Mouse (Mus musculus): ENCODE measurements around the gene Crocc2.
"Not testable (repeated sequence)": the region's sequence is repeated elsewhere in the genome, so short reads cannot be mapped to it uniquely, and the experiment has no call there.

Crocc2 gene

DNA sequence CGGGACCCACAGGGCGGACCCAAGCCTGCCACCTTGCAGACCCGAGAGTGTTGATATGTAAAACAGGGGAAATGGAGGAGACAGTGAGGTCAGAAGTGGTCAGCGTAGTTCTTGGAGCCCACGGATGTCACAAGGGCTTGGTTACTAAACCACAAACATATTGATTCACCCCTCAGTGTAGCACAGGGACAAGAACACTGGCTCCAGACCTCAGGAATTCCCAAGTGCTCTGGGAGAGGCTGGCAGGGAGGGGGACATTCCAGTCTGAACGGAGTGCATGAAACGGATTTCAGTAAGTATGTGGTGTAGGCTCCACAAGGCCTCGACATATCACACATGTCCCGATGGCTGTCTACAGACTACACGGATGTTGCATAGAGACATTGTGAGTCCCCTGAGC, 6.6 kb upstream of the Crocc2 start:
- in situ Hi-C loops (cut with MboI), result no loop called here

DNA sequence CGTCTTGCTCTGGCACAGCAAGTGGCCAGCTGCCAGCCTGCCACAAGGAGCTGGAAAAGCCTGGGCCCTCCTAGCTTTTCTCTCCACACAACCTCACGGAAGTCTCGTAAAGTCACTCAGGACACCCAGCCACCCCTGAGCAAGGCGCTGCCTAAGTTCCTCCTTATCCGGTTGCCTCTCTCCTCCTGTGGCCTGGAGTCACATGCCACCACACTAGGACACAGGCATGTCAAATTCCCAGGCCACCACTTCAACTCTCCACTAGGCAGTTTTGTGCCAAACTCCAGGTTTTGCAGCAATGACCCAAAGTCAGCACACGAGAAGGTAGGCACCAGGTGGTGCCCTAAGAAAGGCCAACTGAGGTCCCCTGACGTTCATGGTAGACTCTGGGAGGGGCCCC, 5.9 kb upstream of the Crocc2 start:
- in situ Hi-C loops (cut with MboI), result no loop called here

DNA sequence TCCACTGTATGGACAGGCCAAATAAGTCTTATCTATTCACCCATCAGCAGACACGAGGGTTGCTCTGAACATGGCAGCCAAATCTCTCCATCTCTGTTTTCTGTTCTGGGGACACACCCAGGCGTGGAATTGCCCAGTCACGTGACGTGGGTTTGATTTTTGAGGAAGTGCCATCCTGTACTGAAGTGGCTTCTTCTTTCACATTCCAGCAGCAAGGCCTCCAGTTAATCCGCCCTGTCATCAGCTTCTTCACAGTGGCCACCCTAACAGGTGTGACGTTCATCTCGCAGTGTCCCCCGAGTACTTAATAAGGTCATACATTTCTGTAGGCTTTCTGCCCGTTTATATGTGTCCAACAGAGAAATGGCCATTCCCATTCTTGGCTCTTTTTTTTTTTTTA, 3.1 kb upstream of the Crocc2 start:
- in situ Hi-C loops (cut with MboI), result no loop called here

DNA sequence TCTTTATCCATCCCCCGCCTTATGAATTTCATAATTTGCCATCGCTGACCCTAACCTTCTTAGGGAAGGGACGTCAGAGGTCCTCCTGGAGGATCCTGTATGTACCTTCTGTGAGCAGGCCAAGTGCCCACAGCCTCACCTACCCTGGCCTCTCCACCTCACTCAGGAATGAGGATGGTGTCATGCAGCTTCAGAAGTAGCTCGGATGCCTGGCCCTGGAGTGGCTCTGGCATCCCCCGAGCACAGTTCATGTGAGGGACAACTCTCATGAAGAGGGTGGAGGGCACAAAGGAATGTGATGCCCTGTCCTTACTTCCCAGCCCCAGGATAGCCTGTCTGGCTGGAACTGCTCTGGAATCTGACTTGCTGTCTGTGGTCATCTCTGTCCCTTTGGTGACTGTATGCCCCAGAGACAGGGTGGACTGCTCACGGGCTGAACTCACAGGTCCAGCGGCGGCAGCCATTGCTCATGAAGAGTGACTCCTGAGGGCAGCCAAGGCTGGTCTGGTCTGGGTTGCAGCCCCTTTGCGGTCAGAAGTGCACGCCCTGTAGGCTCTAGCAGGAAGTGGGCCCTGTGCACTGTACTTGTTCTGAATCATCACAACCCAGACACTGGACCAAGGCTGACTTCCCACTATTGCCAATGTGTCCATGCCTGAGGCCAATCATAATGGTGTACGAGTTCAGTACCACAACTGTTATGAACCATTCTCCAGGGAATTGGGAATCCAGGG, 2.0 kb upstream of the Crocc2 start:
- in situ Hi-C loops (cut with MboI), result no loop called here

DNA sequence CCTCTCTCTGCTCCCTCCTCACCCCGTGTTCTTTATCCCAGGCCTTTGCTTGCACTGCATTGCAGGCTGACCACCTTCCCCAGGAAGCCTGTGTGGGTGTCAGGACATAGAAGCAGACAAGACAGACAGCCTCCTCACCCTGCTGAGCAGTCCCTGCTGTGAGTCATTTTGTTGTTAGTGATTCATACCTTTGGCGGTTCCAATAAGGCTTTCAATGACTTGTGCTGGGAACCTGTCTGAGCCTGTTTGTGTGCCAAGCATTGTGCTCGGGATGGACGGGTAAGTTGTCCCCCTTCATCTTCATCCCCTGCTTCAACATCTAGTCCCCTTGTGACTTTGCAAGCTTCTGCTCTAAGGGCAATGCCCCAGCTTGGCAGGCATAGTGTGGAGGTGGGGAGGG, 5.1 kb downstream of the Crocc2 start:
- in situ Hi-C loops (cut with MboI), result no loop called here

DNA sequence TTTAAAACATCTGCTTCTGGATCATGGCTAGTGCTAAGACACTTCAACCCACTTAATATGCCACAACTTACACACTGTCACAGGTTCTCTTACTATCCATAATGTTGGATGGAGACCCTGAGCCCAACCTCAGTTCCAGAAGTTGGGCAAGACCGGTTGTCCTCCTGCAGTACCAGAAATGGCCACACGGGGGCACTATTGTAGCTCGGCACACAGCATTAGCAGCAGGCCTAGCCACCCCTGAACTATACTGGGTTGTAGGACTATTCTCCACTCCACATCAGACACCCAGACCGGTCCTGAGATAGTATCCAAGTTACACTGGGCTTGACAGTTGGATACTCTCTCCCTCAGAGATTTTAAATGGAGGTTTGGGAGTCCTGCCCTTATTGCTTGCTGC, 5.9 kb downstream of the Crocc2 start:
- in situ Hi-C loops (cut with MboI), result no loop called here

DNA sequence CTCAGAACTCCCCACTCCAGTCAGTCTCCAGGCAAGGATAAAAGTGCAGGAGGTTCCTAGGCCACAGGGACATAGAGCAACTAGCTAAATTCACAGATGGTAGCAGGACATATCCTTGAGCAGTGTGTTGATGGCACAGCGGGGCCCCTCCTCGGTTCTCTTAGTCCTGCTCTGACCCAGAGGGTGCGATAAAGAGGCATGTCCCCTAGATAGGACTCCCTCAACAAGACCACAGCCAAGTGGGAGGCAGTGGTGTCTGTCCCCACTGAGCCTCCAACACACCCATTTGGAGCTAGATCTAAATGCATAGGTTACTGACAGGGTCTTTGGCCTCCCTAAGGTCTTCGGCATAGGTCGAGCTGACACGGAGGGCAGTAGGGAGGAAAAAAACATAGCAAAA, 7.3 kb downstream of the Crocc2 start:
- in situ Hi-C loops (cut with MboI), result no loop called here

DNA sequence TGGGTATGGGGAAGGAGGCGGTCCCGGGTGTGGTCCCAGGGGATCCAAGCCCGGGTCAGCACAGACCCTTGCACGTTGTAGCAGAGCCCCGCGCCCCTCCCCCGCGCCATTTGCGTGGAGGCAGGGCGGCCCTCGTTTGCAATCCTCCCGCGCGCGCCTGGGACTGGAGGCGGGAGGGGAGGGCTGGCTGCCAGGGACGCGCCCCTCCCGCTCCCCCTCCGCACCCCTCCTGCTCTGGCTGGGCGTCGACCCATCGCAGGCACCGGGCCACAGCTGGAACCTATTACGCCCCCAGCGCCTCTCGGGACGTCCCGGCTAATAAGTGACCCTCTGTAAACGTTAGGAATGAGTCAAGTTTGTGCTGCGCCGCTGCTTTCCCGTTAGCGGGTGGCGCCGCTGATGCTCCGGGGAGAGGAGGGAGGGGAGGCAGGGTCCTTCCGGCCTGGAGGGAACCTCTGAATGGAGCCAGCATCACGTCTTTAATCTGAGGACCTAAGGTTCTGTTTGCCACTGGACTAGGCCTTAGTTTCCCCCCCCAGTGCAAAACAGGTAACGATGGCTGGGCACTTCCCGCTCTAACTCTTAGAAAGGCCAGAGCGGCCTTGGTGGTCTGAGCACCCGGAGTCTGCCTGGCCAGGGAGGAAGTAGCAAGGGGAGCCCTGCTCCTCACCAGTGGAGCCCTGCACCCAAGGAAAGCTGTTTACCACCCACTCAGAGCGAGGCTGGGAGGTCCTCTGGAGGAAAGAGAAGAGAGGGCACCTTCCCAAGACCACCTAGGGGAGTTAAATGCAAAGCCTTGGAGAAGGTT, 8.2 kb downstream of the Crocc2 start:
- in situ Hi-C loops (cut with MboI), result no loop called here

DNA sequence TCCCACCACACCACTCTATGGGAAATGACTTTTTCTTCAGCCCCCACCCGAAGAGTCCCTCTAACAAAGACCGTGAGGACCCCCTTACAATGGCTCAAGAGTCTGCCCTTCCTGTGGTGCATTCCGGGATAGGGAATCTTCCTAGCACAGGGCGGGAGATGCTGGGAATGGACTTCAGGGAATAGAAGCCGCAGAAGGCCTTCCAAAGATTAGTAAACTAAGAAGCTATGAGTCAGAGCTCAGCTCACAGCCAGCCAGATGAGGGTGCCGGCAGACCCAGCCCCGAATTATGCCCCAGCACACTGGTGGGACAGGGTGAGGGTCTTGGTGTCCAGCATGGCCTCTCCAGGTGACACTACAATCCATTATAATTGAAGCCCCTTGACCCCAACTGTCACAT, 13.8 kb downstream of the Crocc2 start:
- in situ Hi-C loops (cut with MboI), result no loop called here

DNA sequence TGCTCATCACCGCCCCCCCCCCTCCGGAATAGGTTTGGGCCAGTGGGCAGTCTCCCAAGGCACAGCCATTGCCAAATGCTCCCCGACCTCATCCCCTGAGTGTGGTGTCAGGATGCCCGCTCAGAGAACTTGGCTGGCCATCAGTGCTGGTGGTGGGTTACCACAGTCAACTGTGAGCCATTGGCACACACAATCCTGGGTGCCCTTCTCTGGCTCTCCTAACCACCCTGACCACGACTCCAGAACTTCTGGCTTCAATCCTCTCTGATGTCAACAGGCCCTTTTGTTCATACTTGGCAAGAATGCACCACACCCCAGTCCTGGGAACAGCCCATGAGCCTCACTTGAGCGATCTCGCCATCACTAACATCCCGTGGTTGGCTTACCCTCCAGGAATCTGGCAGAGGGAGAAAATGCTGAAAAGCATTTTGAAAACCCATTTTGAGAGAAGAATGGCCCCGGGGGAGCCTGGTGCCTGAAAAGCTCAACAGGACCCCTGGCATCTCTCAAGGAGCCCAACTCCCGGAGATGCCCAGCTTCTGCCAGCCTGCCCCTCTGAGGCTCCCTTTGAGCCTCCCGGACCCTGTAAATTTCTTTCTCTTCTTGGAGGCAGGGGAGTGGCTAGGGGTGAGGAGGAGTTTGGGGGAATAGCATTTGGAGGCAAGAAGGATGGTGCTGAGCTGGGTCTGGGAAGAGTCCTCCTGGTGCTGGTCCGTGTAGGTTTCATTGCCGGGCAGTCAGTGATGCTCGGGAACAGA, 15.7 kb downstream of the Crocc2 start:
- in situ Hi-C loops (cut with MboI), result no loop called here

DNA sequence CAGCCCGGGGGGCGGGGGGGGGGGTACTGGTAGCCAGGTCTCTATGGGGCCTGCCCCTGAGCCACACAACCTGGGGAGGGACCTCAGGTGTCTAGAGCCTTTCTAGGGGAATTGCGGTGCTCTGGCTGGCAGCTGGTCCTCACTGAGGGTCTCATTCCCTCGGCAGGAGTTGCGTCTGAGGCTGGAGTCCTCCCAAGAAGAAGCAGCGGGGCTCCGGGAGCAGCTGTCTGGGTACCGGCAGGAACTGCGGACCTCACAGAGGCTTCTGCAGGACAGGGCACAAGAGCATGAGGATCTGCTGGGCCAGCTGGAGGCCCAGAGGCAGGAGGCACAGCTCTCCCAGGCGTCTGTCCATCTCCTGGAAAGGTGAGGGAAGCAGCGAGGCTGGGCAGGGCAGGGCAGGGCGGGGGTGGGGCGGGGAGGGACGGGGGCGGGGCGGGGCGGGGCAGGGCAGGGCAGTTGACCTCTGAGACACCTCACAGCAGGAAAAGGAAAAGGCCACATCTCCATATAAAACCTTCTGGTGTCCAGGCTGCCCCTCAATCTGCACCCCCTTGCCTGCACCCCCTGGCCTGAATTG, 22.3 kb downstream of the Crocc2 start:
- in situ Hi-C loops (cut with MboI), result no loop called here

DNA sequence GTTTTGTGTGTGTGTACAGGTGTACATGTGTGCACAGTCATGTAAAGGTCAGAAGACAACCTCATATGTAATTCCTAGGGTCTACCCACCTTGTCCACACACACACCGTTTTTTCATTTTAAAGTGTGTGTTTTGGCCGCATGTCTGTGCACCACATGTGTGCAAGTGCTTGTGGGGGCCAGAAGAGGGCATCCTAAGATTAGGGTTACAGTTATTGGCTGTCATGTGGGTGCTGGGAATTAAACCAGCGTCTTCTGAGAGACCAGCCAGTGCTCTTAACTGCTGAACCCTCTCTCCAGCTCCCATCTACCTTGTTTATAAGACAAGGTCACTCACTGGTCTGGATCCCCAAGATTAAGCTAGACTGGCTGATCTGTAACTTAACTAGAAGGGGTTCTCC, 26.4 kb downstream of the Crocc2 start:
- in situ Hi-C loops (cut with MboI), result no loop called here

DNA sequence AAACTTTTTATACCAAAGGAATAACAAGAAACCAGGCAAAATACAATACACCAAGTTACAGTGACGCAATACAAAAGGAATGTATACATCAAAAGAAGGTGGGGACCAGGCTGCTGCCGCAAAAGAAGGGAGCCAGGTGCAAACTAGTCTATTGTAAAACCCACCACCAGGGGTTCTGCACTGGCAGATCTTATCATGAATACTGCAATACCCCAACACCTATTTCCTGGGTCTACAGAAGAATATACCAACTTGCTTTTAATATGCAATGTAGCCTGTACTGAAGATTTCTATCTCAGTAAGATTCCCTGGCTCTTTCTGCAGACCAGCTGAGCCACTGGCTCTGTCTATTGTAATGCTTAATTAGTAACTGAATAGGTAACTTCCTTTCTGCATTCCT, 28.9 kb downstream of the Crocc2 start:
- in situ Hi-C loops (cut with MboI), result not testable (repeated sequence)

DNA sequence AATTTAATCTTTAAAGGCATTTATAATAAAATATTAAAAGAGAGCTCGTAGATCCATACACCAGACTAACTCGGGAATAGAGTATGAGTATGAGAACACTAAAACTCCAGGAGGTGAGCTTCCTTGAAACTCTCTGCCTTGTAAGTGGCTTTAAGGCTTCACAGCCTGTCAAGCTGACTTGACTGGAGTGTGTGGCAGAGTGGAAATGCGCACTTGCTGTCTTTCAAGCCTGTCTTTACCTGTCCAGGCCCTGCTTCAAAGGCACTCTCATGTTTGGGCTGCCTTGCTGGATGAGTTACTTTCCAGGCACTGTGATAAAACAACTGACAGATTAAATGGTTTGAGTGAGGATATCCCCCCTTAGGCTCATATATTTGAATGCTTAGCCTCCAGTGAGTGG, 29.4 kb downstream of the Crocc2 start:
- in situ Hi-C loops (cut with MboI), result no loop called here

DNA sequence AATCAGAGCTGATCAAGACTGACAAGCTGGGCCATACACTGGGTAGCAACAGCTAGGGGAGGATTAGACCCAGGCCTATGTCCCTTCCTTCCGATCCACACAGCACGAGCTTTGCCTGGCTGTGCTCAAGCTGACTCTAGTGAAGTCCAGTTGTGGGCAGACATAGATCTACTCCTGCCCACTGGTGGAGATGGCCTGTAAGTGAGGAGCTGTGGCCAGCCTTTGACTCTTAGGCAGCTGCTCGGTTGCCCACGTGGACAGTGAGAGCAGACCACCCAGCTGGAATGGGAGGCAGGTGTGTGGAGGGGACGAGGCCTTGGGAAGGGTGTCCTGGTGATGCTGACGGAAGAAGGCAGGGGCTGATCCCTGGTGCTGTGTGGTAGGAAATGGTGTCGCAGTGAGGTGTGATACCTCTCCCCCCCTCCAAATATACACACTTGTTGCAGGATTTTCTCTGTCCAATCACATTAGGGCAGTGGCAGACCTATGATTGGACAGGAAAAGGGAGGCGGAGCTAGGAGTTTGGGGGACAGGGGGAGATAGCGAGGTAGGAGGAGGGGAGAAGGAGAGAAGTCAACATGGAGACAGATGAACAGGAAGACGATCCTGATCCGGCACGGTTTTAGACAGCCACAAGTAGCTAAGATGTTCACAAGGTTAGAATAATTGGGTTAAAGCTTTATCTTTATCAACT, 37.9 kb downstream of the Crocc2 start:
- in situ Hi-C loops (cut with MboI), result no loop called here

DNA sequence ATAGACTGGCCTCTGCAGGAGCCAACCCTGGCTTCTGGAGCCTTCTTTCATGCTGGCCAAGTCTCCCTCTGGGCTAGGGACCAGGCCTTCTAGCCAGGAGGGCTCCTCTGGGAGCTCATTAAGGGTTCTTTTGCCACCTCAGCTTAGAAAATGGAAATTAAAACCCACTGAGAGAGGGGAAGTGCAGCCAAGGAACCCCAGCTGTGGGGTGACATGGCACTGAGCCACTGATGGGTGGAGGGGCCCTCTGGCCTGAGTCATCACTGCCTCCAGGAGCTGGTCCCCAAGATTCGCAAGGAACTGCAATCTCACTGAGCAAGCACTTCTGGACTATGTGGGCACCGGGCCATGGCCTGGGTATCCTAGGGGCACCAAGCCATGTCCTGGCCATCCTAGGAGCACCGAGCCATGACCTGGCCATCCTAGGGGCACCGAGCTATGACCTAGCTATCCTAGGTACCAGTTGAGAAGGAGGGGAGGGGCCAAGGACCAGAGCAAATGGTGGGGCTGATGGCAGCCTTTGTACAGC, 39.1 kb downstream of the Crocc2 start:
- in situ Hi-C loops (cut with MboI), result no loop called here

DNA sequence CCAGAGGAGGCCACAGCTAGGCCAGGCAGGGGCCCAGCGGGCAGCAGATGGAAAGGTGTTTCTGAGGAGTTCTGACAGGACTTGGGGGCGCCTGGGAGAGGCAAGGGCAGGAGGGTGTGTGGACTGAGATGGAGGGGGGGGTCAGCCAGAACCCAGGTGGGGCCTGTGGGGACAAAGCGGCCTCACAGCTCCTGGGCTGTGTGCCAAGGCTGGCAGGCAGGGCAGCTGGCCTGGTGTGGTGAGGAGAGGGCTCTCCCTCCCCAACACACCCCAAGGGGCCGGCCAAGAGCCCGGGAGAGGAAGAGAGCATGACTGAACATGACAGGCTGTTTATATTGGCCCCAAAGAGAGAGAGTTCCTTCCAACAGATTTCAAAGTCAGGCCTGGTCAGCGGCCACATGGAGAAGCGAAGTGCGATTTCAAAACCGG, 41.7 kb downstream of the Crocc2 start:
- in situ Hi-C loops (cut with MboI), result no loop called here

DNA sequence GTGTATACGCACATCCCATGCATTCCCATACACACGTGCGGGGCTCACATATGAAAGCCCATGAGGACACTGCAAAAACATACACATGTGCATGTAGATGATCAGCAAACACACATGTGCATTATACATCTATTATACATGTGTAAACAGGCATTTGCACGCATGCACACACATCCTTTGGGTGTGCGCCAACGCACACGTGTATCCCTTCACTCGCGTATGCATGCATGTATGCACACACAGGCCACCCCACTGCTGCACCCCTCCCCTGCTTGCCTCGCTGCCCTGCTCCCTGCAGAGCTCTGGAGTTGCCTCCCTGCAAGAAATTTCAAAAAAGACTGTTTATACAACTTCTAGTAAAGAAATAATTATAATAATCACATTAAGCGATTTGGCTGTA, 42.5 kb downstream of the Crocc2 start:
- in situ Hi-C loops (cut with MboI), result no loop called here

DNA sequence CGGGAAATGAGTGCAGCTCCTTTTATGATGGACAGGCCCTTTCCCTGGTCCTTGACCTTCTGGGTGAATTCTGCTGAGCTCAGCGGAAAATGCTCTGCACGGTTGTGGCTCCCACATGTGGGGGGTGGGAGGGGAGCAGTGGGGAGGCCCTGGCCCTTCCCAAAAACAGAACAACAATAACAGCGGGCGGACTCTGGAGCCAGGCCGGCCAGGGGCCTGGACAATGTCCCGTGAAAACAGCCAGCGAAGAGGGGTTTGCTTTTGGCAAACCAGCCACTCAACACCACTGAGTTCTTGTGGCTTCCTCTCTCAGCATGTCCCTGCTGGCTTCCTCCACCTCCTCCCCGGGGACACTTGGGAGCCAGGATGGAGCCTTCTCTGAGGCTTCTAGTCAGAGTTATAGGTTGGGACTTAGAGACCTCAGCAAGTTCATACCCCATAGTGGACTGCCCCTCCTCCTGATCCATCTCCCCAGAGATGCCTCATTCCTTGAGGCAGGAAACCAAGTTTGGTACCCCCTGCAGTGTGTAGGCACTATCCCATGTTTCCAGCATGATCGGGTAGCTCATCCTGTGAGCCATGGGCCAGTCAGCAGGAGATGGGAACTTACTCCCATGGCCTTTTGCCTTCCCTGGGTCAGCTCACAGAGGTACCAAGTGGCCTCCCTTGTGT, 43.2 kb downstream of the Crocc2 start:
- in situ Hi-C loops (cut with MboI), result no loop called here

DNA sequence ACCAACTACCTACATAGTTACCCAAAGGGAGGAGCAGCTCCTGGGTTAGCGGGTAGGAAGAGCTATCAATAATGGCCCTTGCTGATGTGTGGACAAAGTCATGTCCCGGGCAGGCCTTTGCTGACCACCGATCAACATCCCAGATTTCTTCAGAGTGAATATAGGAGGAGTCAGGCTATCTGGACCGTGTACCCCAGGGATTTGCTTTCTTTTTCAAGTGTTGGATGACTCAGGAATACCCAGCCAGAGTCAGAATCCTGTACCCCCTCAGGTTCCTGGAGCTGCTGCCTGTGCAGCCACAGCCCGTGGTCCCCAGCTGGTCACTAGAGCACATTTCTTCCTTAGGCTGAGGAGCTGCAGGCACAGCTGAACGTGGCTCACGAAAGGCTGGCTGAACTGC, 43.9 kb downstream of the Crocc2 start:
- in situ Hi-C loops (cut with MboI), result no loop called here

DNA sequence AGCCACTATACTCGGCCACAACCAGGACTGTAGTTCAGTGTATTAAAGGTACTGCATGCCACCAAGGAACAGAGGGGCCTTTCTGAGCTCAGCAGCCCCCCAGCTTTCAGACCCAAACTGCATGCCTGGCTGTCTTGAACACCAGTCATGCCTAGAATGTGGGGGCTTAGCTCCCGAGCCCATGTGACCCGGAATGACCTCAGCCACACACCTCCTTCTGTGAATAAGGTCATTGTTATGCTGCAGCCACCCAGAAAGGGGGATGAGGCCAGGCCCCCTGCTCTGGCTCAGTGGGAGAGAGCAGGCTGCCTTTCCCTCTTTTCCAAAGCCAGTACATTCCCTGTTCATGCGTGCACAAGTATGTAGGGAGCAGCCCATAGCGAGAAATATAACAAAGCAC, 46.1 kb downstream of the Crocc2 start:
- in situ Hi-C loops (cut with MboI), result no loop called here

All from mature B cell (primary cell).